Comparison of ENCODE assay signal across 9 mouse cellular contexts in genomic region chr13:23597957-23598356, GRCm38 (mm10). TPM values are rescaled to one million over a fixed set of nuclear protein-coding genes. Genes with fewer than 3 reads are reported as not detected.
DNase-seq lines count a peak whose midpoint lies in the region; ATAC-seq lines count a peak whose summit lies in the region.
"Had no signal": no experiment of that assay in that cellular context is flagged by ENCODE, and none has a peak within 500 bp of the region (broad histone marks: within the 10 kb centered on the region; RNA-seq: fewer than 3 reads in every experiment).

No protein-coding gene starts in this region.

- H3K36me3 ChIP-seq in kidney, embryonic 14.5 days (ENCODE audit: control insufficient read depth, insufficient read depth, low read length): no peaks in the 10 kb centered on the region
- no peaks in the 10 kb centered on the region for H3K36me3 ChIP-seq in liver, embryonic 16.5 days (ENCODE audit: control insufficient read depth, insufficient read depth)
- H3K36me3 ChIP-seq: heart, embryonic 13.5 days had no signal

- no peaks in the 10 kb centered on the region for H3K27me3 ChIP-seq in kidney, embryonic 14.5 days (ENCODE audit: control insufficient read depth, insufficient read depth, low read length)
- no peaks in the 10 kb centered on the region for H3K27me3 ChIP-seq in liver, embryonic 16.5 days (ENCODE audit: control insufficient read depth, insufficient read depth, low read depth, low read length)
- H3K27me3 ChIP-seq: heart, embryonic 13.5 days had no signal

- no peaks in the 10 kb centered on the region for H3K4me1 ChIP-seq in kidney, embryonic 14.5 days (ENCODE audit: control insufficient read depth, insufficient read depth, low read length)
- peaks cover 38% of the 10 kb centered on the region for H3K4me1 ChIP-seq in liver, embryonic 16.5 days (ENCODE audit: control insufficient read depth, low read depth, low read length)

- no peaks in the 10 kb centered on the region for H3K9me3 ChIP-seq in kidney, embryonic 14.5 days (ENCODE audit: control insufficient read depth, low read length)
- no peaks in the 10 kb centered on the region for H3K9me3 ChIP-seq in liver, embryonic 16.5 days (replicated peaks; ENCODE audit: control insufficient read depth, low read length)
- H3K9me3 ChIP-seq: heart, embryonic 13.5 days had no signal

- H3K9ac ChIP-seq in kidney, embryonic 14.5 days (ENCODE audit: low read depth, low read length): no peak overlapping the region
- peak overlapping the region; percentile 30; the same call in 1 of the 2 replicates for H3K9ac ChIP-seq in liver, embryonic 16.5 days (ENCODE audit: low read depth, low read length)
- H3K9ac ChIP-seq: heart, embryonic 13.5 days had no signal

- peak; percentile 77; the same call in 1 of the 2 replicates for ATAC-seq in kidney, embryonic 14.5 days (ENCODE audit: low FRiP score, low TSS enrichment)
- no peak for ATAC-seq in liver, embryonic 16.5 days (ENCODE audit: low read depth)

- DNase-seq in A20 (ENCODE audit: low read depth, low spot score) (peak; percentile 82), ES-CJ7 (ENCODE audit: low read depth, low spot score) (peak; percentile 79)
- peak; percentile 65 for DNase-seq in cerebellum, adult 11 months
- peak; percentile 77 for DNase-seq in forelimb bud, embryonic 11.5 days (ENCODE audit: low read depth, low spot score)
- peak; percentile 85 for DNase-seq in right cerebral cortex, postnatal 4 days
- DNase-seq in urinary bladder, postnatal 4 days (ENCODE audit: low spot score in 2 of 2): peak; percentile 56 to 82

- no peak overlapping the region for H3K4me2 ChIP-seq in kidney, embryonic 14.5 days (replicated peaks; ENCODE audit: low read depth, low read length)
- H3K4me2 ChIP-seq in liver, embryonic 16.5 days (ENCODE audit: low read depth, low read length): 0 out of 2 replicates have a peak overlapping the region, but pooled peaks have one; percentile 14
- H3K4me2 ChIP-seq: heart, embryonic 13.5 days had no signal

- no peak overlapping the region for H3K4me3 ChIP-seq in kidney, embryonic 14.5 days (ENCODE audit: low read length)
- H3K4me3 ChIP-seq in liver, embryonic 16.5 days (ENCODE audit: low read depth, low read length): no peak overlapping the region
- H3K4me3 ChIP-seq: heart, embryonic 13.5 days had no signal

- 8% methylated on average over 9 of the region's 9 CpGs for WGBS in kidney, embryonic 14.5 days
- WGBS in liver, embryonic 16.5 days (ENCODE audit: insufficient replicate concordance): 5% methylated on average over 9 of the region's 9 CpGs

- no peak overlapping the region for H3K27ac ChIP-seq in kidney, embryonic 14.5 days (ENCODE audit: low read depth, low read length)
- H3K27ac ChIP-seq in liver, embryonic 16.5 days (ENCODE audit: low read length): peak overlapping the region; percentile 51
- H3K27ac ChIP-seq: heart, embryonic 13.5 days had no signal

RNA-seq across cellular contexts. Expression of gene Hist1h4d, which starts 16.6 kb away (rescaled TPM):
- polyA plus RNA-seq in kidney, embryonic 14.5 days (2014; fragmentation: Nextera tagmentation; extraction: Ambion mirVana): 113 and 136 TPM in 2 replicates
- 126 and 155 TPM in 2 replicates for polyA plus RNA-seq in liver, embryonic 16.5 days (2015; fragmentation: Nextera tagmentation; extraction: Ambion mirVana)

RNA-seq across cellular contexts. Expression of gene Hist1h3d, which starts 22.4 kb away (rescaled TPM):
- polyA plus RNA-seq in kidney, embryonic 14.5 days (2014; fragmentation: Nextera tagmentation; extraction: Ambion mirVana): 12.0 and 14.7 TPM in 2 replicates
- 6.6 and 7.7 TPM in 2 replicates for polyA plus RNA-seq in liver, embryonic 16.5 days (2015; fragmentation: Nextera tagmentation; extraction: Ambion mirVana)

RNA-seq across cellular contexts. Expression of gene Hist1h2be, which starts 23.0 kb away (rescaled TPM):
- 2.9 and 3.1 TPM in 2 replicates for polyA plus RNA-seq in kidney, embryonic 14.5 days (2014; fragmentation: Nextera tagmentation; extraction: Ambion mirVana)
- polyA plus RNA-seq in liver, embryonic 16.5 days (2015; fragmentation: Nextera tagmentation; extraction: Ambion mirVana): 1.9 and 2.0 TPM in 2 replicates

RNA-seq across cellular contexts. Expression of gene Hist1h2ad, which starts 23.8 kb away (rescaled TPM):
- 2.9 and 5.3 TPM in 2 replicates for polyA plus RNA-seq in kidney, embryonic 14.5 days (2014; fragmentation: Nextera tagmentation; extraction: Ambion mirVana)
- 2.2 and 3.8 TPM in 2 replicates for polyA plus RNA-seq in liver, embryonic 16.5 days (2015; fragmentation: Nextera tagmentation; extraction: Ambion mirVana)

RNA-seq across cellular contexts. Expression of gene Hist1h2bf, which starts 24.0 kb away (rescaled TPM):
- 6.7 and 10.8 TPM in 2 replicates for polyA plus RNA-seq in kidney, embryonic 14.5 days (2014; fragmentation: Nextera tagmentation; extraction: Ambion mirVana)
- 3.7 and 5.9 TPM in 2 replicates for polyA plus RNA-seq in liver, embryonic 16.5 days (2015; fragmentation: Nextera tagmentation; extraction: Ambion mirVana)
